Mouse (Mus musculus) forebrain, embryonic 15.5 days (tissue): ENCODE results near the gene Stk40. TPM values are rescaled to one million over a fixed set of nuclear protein-coding genes. Genes with fewer than 3 reads are reported as not detected.
"Not testable (repeated sequence)": the region's sequence is repeated elsewhere in the genome, so short reads cannot be mapped to it uniquely, and the experiment has no call there.

Source experiments
- ATAC-seq: fragments of 200-750 bp; cut with Nextera tagmentation; replicated peaks from 2 replicates; pipeline ENCODE4 v1.8.0; 2017; ENCODE audit warnings: mild to moderate bottlenecking, moderate TSS enrichment, moderate library complexity
- H3K27ac ChIP-seq: fragments of 300-500 bp; sonication (generic); replicated peaks from 2 replicates; pipeline ENCODE4 v1.5.1; 2015; ENCODE audit warnings: mild to moderate bottlenecking, inconsistent platforms
- H3K27me3 ChIP-seq: fragments of 300-500 bp; sonication (generic); 2 replicates; pipeline ENCODE4 v1.6.1; 2015; ENCODE audit warnings: inconsistent platforms
- H3K36me3 ChIP-seq: fragments of 300-500 bp; sonication (generic); 2 replicates; pipeline ENCODE4 v1.6.1; 2015; ENCODE audit warnings: mild to moderate bottlenecking, inconsistent platforms
- H3K4me1 ChIP-seq: fragments of 300-500 bp; sonication (generic); 2 replicates; pipeline ENCODE4 v1.6.1; 2015; ENCODE audit warnings: inconsistent platforms
- H3K4me2 ChIP-seq: fragments of 300-500 bp; sonication (generic); replicated peaks from 2 replicates; pipeline ENCODE4 v1.6.1; 2015; ENCODE audit warnings: mild to moderate bottlenecking, inconsistent platforms
- H3K4me3 ChIP-seq: fragments of 300-500 bp; sonication (generic); 2 replicates; pipeline ENCODE4 v1.5.1; 2015; ENCODE audit warnings: mild to moderate bottlenecking, inconsistent platforms
- H3K9ac ChIP-seq: fragments of 300-500 bp; sonication (generic); replicated peaks from 2 replicates; pipeline ENCODE4 v1.6.1; 2015; ENCODE audit warnings: mild to moderate bottlenecking, inconsistent platforms
- H3K9me3 ChIP-seq: fragments of 300-500 bp; sonication (generic); 2 replicates; pipeline ENCODE4 v1.6.1; 2016; ENCODE audit warnings: inconsistent platforms
- WGBS: fragments of 180-500 bp; shearing (Covaris S2); methylation state at CpG from one replicate; pipeline ENCODE4 v1.1.7; 2015; ENCODE audit warnings: mixed read lengths; 5-methylcytosine and 5-hydroxymethylcytosine counted together
- polyA plus RNA-seq: library from polyadenylated mRNA; unstranded; fragments of >200 nt; fragmentation: Nextera tagmentation; extraction: Ambion mirVana; gene quantifications from 2 replicates; pipeline ENCODE4 v1.2.1, GENCODE M21; 2015

The Stk40 gene
- polyA plus RNA-seq, 1 experiment from 2014 or later = 35.4 TPM

DNA sequence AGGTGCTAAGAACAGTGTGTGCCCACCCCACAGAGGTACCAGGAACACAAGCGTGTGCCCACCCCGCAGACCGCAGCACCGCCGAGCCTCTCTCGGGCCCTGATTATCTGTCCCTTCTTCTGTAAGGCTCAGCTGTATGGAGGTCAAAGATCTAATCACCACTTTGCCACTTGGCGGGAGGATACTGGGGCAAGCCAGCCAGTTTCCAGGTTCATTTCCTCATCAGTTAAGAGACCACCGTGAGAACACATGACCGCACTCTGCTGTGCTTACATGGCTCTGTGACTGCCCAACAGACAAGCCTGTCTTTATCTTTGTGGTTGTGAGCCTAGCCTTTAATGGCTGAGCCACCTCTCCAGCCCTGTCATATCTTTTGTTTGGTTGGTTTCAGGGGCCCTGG, 20.7 kb upstream of the Stk40 start:
- H3K4me1 ChIP-seq = no peaks in the 10 kb centered on the region; the same call in 1 of the 2 replicates
- H3K9me3 ChIP-seq = no peaks in the 10 kb centered on the region
- no peaks in the 10 kb centered on the region; the same call in 1 of the 2 replicates for H3K36me3 ChIP-seq
- no peak overlapping the region for H3K4me2 ChIP-seq
- no peak overlapping the region for H3K27ac ChIP-seq
- no peak overlapping the region for H3K9ac ChIP-seq
- ATAC-seq = no peak
- WGBS = 95% methylated on average over 9 of the region's 9 CpGs
- H3K4me3 ChIP-seq = no peak overlapping the region
- no peaks in the 10 kb centered on the region for H3K27me3 ChIP-seq

DNA sequence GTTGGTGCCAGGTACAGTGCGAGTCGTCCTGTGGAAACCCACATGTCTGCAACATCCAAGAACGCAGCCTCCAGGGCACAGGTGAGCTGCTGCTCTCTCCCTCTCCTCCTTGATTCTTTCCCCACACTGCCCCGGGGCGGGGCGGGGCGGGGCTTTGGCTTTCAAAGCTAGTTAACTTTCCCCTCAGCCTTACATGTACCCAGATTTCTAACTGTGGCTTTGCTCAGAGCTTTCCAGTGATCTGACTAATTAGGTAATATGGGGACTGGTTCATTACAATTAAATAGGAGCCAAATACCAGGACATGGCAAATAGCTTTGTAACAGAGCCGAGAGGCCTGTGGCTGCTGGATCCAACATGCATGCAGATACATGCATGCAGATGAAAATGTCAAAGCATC, 19.4 kb upstream of the Stk40 start:
- H3K27ac ChIP-seq = no peak overlapping the region
- ATAC-seq = no peak
- H3K4me1 ChIP-seq = no peaks in the 10 kb centered on the region; the same call in 1 of the 2 replicates
- H3K4me2 ChIP-seq = no peak overlapping the region
- 69% methylated on average over 8 of the region's 8 CpGs for WGBS
- no peak overlapping the region for H3K4me3 ChIP-seq
- no peaks in the 10 kb centered on the region; the same call in 1 of the 2 replicates for H3K36me3 ChIP-seq
- H3K9me3 ChIP-seq = no peaks in the 10 kb centered on the region
- H3K27me3 ChIP-seq = no peaks in the 10 kb centered on the region
- H3K9ac ChIP-seq = no peak overlapping the region

DNA sequence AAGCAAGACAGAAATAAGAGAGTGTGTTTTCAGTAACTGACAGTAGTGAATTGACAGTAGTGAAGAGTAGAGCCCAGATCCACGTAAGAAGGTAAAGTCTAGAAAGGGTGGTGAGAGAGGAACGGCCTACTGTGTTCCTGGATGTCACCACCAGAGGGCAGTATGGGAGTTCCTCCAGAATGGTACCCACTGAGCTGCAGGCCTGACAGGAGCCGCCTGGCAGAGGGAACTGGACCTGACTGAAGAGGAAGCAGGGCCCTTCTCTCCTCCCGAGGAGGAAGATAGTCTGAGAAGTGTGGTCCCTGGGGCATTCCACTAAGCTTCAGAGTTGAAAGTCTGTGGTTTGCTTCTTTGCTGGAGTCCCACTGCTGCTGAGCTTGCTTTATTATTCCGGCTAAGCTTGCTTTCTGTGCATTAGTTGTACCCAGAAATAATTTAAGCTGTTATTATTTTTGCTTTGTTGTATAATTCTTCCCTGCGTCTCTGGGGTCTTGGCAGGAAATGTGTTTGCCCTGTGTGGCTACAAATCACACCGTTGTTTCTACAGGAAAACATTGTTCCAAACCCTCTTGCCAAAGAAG, 17.7 kb upstream of the Stk40 start:
- Histone ChIP-seq H3K4me3 (no peak overlapping the region), H3K27ac (no peak overlapping the region), H3K36me3 (no peaks in the 10 kb centered on the region; the same call in 1 of the 2 replicates), H3K27me3 (no peaks in the 10 kb centered on the region), H3K9me3 (no peaks in the 10 kb centered on the region), H3K9ac (no peak overlapping the region), H3K4me2 (no peak overlapping the region), H3K4me1 (no peaks in the 10 kb centered on the region; the same call in 1 of the 2 replicates)
- ATAC-seq = peak; percentile 81
- 34% methylated on average over 7 of the region's 7 CpGs for WGBS

DNA sequence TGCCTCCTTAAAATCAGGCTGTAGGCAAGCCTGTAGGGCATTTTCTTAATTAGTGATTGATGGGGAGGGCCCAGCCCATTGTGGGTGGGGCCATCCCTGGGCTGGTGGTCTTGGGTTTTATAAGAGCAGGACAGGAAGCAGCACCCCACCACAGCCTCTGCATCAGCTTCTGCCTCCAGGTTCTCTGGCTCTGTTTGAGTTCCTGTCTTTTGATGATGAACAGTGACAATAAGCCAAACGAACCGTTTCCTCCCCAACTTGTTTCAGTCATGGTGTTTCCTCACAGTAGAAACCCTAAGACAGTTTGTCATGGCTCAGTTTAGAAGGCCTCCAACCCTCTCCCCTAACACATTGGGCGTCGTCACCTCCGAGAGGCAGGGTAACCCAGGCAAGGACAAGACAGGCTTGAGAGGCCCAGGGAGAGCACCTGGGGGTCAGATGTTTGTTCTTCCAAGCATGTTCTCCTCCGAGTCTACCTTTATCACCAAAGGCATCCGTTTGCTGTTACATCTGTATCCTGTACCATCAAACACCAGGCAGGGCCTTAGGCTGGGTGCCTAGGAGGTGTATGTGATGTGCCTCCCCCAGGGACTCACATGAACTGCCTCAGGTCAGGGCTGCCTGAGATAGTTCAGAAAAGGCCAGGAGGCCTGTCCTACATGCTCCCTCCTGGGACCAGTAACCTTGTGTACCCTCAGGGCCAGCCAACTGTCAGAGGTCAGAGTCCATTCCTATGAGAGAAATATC, 13.5 kb upstream of the Stk40 start:
- no peaks in the 10 kb centered on the region; the same call in 1 of the 2 replicates for H3K36me3 ChIP-seq
- H3K9ac ChIP-seq = no peak overlapping the region
- H3K4me2 ChIP-seq = no peak overlapping the region
- H3K4me1 ChIP-seq = no peaks in the 10 kb centered on the region; the same call in 1 of the 2 replicates
- no peak for ATAC-seq
- no peaks in the 10 kb centered on the region for H3K27me3 ChIP-seq
- WGBS = 81% methylated on average over 7 of the region's 7 CpGs
- no peak overlapping the region for H3K4me3 ChIP-seq
- no peak overlapping the region for H3K27ac ChIP-seq
- no peaks in the 10 kb centered on the region for H3K9me3 ChIP-seq

DNA sequence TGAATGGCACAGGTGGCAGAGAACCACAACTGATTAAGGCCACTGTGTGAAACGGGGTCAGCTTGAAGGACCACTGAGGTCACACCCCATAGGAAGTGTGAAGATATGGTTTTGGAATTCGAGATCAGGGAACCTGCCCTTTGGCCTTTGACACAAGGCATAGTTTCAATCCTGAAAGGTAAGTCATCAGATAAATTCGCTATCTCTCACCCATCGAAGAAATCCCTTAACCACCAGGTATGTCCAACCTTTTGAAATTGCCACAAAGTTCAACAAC, 13.0 kb upstream of the Stk40 start:
- WGBS = 84% methylated on average over 4 of the region's 4 CpGs
- no peak for ATAC-seq
- Histone ChIP-seq H3K36me3 (no peaks in the 10 kb centered on the region; the same call in 1 of the 2 replicates), H3K4me1 (no peaks in the 10 kb centered on the region; the same call in 1 of the 2 replicates), H3K27me3 (no peaks in the 10 kb centered on the region), H3K4me2 (no peak overlapping the region), H3K4me3 (no peak overlapping the region), H3K9me3 (no peaks in the 10 kb centered on the region), H3K27ac (no peak overlapping the region), H3K9ac (no peak overlapping the region)

DNA sequence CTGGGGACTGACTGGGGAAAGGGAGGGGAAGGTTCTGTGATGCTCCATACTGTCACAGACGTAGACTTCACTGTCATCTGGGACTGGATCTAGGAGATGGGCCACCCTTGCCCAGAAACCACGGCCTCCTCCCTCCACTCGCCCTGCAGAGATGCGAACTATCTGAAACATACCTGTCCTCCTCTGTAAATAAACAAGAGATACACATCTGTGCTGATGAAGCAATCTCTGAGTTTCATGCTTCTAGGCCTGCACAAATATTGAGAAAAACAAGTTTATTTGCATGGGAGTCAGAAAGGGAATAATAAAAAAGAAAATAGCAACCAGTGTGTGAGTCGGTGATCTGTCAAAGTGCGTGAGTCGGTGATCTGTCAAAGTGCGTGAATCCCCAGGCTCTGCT, 11.9 kb upstream of the Stk40 start:
- H3K27me3 ChIP-seq = no peaks in the 10 kb centered on the region
- H3K4me3 ChIP-seq = no peak overlapping the region
- no peak overlapping the region for H3K27ac ChIP-seq
- WGBS = 89% methylated on average over 8 of the region's 8 CpGs
- no peak for ATAC-seq
- no peaks in the 10 kb centered on the region; the same call in 1 of the 2 replicates for H3K36me3 ChIP-seq
- H3K4me1 ChIP-seq = peaks cover 2% of the 10 kb centered on the region; the same call in 1 of the 2 replicates
- no peak overlapping the region for H3K9ac ChIP-seq
- H3K9me3 ChIP-seq = no peaks in the 10 kb centered on the region
- H3K4me2 ChIP-seq = no peak overlapping the region

DNA sequence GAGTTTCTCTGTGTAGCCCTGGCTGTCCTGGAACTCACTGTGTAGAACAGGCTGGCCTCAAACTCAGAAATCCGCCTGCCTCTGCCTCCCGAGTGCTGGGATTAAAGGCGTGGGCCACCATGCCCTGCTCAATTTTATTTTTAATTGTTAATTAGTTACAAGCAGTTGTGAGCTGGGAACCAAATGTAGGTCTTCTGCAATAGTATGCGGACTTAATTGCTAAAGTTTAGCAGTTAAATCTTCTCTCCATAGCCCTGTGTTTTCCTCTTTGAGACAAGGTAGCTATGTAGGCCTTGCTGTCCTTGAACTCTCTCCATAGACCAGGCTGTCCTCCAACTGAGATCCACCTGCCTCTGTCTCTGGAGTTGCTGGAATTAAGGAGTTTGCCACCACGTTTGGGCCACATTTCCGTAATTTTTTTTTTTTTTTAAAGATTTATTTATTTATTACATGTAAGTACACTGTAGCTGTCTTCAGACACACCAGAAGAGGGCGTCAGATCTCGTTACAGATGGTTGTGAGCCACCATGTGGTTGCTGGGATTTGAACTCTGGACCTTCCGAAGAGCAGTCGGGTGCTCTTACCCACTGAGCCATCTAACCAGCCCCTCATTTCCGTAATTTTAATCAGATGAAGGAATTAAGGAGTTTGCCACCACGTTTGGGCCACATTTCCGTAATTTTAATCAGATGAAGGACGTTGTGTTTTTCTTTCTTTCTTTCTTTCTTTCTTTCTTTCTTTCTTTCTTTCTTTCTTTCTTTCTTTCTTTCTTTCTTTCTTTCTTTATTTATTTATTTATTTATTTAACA, 7.9 kb upstream of the Stk40 start:
- peaks cover 20% of the 10 kb centered on the region for H3K4me1 ChIP-seq
- H3K9me3 ChIP-seq, H3K36me3 ChIP-seq, H3K27me3 ChIP-seq, H3K9ac ChIP-seq: not testable (repeated sequence)
- H3K4me3 ChIP-seq = peak overlapping the region; percentile 55; the same call in 1 of the 2 replicates
- peak overlapping the region; percentile 54 for H3K4me2 ChIP-seq
- peak overlapping the region; percentile 81 for H3K27ac ChIP-seq
- 0 out of 2 replicates have a peak, but pooled peaks have one; percentile 7 for ATAC-seq
- WGBS = 57% methylated on average over 14 of the region's 14 CpGs

DNA sequence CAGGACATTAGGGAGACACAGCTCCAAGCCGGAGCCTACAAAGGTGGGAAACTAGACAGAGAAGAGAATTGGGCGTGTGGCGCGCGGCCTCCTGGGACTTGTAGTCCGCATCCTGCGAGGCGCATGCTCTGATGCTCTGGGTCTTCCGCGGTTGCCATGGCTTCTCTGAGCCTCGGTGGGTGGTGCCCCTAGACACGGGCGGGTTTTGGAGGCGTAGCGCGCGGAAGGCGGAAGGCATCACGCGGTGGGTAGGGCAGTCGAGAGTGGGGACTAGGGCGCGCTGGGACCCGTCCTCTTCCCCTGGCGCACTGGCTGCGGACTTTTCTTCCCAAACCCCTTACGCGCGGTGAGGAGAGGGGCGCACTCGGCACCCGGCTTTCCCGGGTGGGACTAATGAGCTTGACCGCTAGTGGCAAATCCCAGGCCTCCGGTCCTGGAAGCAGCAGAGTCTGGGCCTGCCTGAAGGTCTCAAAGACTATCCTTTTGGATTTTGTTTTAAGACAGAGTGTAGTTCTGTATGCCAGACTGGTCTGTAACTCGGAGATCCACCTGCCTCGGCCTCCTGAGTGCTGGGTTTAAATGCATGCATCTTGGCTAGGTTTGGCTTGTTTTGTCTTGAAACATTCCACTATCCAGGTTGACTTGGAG, 7.2 kb upstream of the Stk40 start, which contains the start of gene Lsm10:
TSS of gene Lsm10 (plus strand) at position 160 of the 648 bp plus-strand sequence.
- H3K9me3 ChIP-seq = no peaks in the 10 kb centered on the region
- 3% methylated on average over 37 of the region's 37 CpGs for WGBS

DNA sequence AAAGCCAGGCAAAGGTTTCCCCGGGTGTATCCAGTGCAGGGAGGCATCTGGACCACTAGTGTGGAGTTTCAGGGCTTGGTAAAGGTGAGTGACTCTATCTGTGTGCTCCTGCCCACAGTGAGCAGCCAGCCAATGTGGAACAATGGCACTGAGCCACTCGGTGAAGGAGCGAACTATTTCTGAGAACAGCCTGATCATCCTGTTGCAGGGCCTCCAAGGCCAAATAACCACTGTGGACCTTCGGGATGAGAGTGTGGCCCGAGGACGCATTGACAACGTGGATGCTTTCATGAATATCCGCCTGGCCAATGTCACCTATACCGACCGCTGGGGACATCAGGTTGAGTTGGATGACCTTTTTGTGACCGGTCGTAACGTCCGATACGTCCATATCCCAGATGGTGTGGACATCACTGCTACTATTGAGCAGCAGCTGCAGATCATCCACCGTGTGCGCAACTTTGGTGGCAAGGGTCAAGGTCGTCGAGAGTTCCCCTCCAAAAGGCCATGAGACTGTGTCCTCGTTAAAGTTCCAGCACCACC, 6.0 kb upstream of the Stk40 start:
- Histone ChIP-seq H3K4me1 (peaks cover 36% of the 10 kb centered on the region), H3K27me3 (no peaks in the 10 kb centered on the region), H3K9ac (no peak overlapping the region), H3K9me3 (no peaks in the 10 kb centered on the region), H3K27ac (no peak overlapping the region), H3K36me3 (no peaks in the 10 kb centered on the region), H3K4me3 (no peak overlapping the region), H3K4me2 (no peak overlapping the region)
- ATAC-seq = no peak
- WGBS = 95% methylated on average over 20 of the region's 20 CpGs

More for the DNA sequence above, 7.2 kb upstream of the Stk40 start, which contains the start of gene Lsm10:
- Histone ChIP-seq H3K27ac (peak within 1 kb of the TSS; percentile 81), H3K4me1 (peaks cover 24% of the 10 kb centered on the region), H3K36me3 (no peaks in the 10 kb centered on the region), H3K4me2 (peak within 1 kb of the TSS; percentile 54), H3K9ac (peak within 1 kb of the TSS; percentile 76), H3K27me3 (no peaks in the 10 kb centered on the region), H3K4me3 (peak within 1 kb of the TSS; percentile 55)
- ATAC-seq = peak; percentile 98

DNA sequence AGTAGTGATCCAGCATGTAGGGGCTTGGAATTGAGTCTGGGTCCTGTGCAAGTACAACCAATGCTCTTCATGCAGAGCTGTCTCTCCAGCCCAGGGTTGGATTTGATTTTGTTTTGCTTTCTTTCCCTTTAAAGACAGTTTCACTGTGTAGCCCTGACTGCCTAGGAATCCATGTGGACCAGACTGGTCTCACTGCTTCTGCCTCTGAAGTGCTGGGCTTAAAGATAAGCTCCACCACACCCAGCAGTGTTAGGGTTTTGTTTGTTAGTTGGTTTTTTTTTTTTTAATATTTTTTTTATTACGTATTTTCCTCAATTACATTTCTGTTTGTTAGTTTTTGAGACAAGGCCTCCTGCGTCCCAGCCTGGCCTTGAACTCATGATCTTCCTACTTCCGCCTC, 4.4 kb upstream of the Stk40 start:
- WGBS = 97% methylated on average over 3 of the region's 3 CpGs
- no peaks in the 10 kb centered on the region for H3K27me3 ChIP-seq
- H3K9me3 ChIP-seq = no peaks in the 10 kb centered on the region
- peaks cover 44% of the 10 kb centered on the region for H3K4me1 ChIP-seq
- no peak overlapping the region for H3K9ac ChIP-seq
- H3K4me2 ChIP-seq = no peak overlapping the region
- H3K27ac ChIP-seq = no peak overlapping the region
- no peaks in the 10 kb centered on the region for H3K36me3 ChIP-seq
- no peak overlapping the region for H3K4me3 ChIP-seq
- no peak for ATAC-seq

DNA sequence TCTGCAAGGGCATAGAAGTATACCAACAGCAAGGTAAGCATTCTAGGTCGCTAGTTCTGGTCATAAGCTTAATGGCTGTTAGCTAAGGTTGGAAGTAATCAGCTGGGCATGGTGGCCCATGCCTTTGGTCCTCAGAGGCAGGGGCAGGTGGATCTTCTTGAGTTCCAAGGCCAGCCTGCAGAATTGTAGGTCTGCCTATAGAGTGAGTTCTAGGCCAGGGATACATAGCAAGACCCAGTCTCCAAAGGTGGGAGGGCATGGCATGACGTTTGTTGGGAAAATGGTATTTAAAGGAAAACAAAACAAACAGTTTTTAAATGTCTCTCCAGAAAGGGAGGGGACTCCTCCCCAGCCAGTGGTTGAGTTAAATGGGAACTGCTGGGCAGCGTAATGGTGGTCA, 3.0 kb upstream of the Stk40 start:
- no peaks in the 10 kb centered on the region for H3K27me3 ChIP-seq
- H3K9me3 ChIP-seq = no peaks in the 10 kb centered on the region
- no peak overlapping the region for H3K27ac ChIP-seq
- WGBS = 86% methylated on average over 3 of the region's 3 CpGs
- H3K36me3 ChIP-seq = no peaks in the 10 kb centered on the region
- H3K9ac ChIP-seq = no peak overlapping the region
- no peak overlapping the region for H3K4me2 ChIP-seq
- peaks cover 58% of the 10 kb centered on the region for H3K4me1 ChIP-seq
- ATAC-seq = no peak
- H3K4me3 ChIP-seq = no peak overlapping the region
